Mouse (Mus musculus): Measurements from ENCODE around the gene Etnk1. TPM values are rescaled to one million over a fixed set of nuclear protein-coding genes. Genes with fewer than 3 reads are reported as not detected.

The Etnk1 gene
- polyA plus RNA-seq, 2 experiments from 2014 or later: 25.9 to 33.6 TPM

GRCm38 (mm10) chr6:143221245-143221644 is 54.2 kb downstream of the Etnk1 start:
- no peak for ATAC-seq

- ATAC-seq: no peak
Measured at GRCm38 (mm10) chr6:143224057-143224456, 57.0 kb downstream of the Etnk1 start.

GRCm38 (mm10) chr6:143224885-143225284 is 57.9 kb downstream of the Etnk1 start:
- ATAC-seq: no peak

GRCm38 (mm10) chr6:143228696-143229095 is 61.7 kb downstream of the Etnk1 start:
- no peak for ATAC-seq

GRCm38 (mm10) chr6:143229906-143230305 is 62.9 kb downstream of the Etnk1 start:
- ATAC-seq: no peak

- ATAC-seq: no peak
Measured at GRCm38 (mm10) chr6:143230888-143231287, 63.9 kb downstream of the Etnk1 start.

- no peak for ATAC-seq
Measured at GRCm38 (mm10) chr6:143232718-143233117, 65.7 kb downstream of the Etnk1 start.

GRCm38 (mm10) chr6:143234868-143235267 is 67.8 kb downstream of the Etnk1 start:
- no peak for ATAC-seq

GRCm38 (mm10) chr6:143239362-143240074 is 72.5 kb downstream of the Etnk1 start:
- no peak for ATAC-seq

- no peak for ATAC-seq
Measured at GRCm38 (mm10) chr6:143243191-143243590, 76.2 kb downstream of the Etnk1 start.

GRCm38 (mm10) chr6:143257921-143258320 is 90.9 kb downstream of the Etnk1 start:
- no peak for ATAC-seq

GRCm38 (mm10) chr6:143259169-143259629 is 92.2 kb downstream of the Etnk1 start:
- no peak for ATAC-seq

GRCm38 (mm10) chr6:143259870-143260559 is 93.0 kb downstream of the Etnk1 start:
- ATAC-seq: no peak

- no peak for ATAC-seq
Measured at GRCm38 (mm10) chr6:143260560-143261288, 93.7 kb downstream of the Etnk1 start.

GRCm38 (mm10) chr6:143261289-143261665 is 94.3 kb downstream of the Etnk1 start:
- no peak for ATAC-seq

GRCm38 (mm10) chr6:143265482-143265881 is 98.5 kb downstream of the Etnk1 start:
- no peak for ATAC-seq

GRCm38 (mm10) chr6:143279222-143279621 is 112.2 kb downstream of the Etnk1 start:
- ATAC-seq: no peak

Other genes with a start within 250 kb of the Etnk1 start
- 10 to 100 TPM; 10.6 to 11.5 TPM for gene St8sia1, start 202.8 kb upstream of the Etnk1 start, polyA plus RNA-seq (2017; shearing (Covaris generic))
- gene C2cd5, start 67.1 kb upstream of the Etnk1 start, polyA plus RNA-seq (2017; shearing (Covaris generic)): 10 to 100 TPM; 53.0 to 58.6 TPM